Mouse (Mus musculus) embryonic facial prominence, embryonic 10.5 days (tissue): ENCODE results near the gene Csrp3. TPM values are rescaled to one million over a fixed set of nuclear protein-coding genes. Genes with fewer than 3 reads are reported as not detected.
A peak's percentile ranks its signal among the peaks of the same experiment; 100 is the strongest.

Experiments
- DNase-seq: peaks from one replicate; pipeline ENCODE4 v3.0.0-alpha.2; 2017; ENCODE audit warnings: low spot score
- H3K27ac ChIP-seq: fragments of 300-500 bp; sonication (generic); replicated peaks from 2 replicates; pipeline ENCODE4 v1.5.1; 2016; ENCODE audit warnings: mild to moderate bottlenecking
- H3K27me3 ChIP-seq: fragments of 300-500 bp; sonication (generic); replicated peaks from 2 replicates; pipeline ENCODE4 v1.6.1; 2016; ENCODE audit warnings: low read depth, mild to moderate bottlenecking; ENCODE audit not compliant: poor library complexity, severe bottlenecking
- H3K36me3 ChIP-seq: fragments of 300-500 bp; sonication (generic); replicated peaks from 2 replicates; pipeline ENCODE4 v1.6.1; 2016; ENCODE audit warnings: mild to moderate bottlenecking, moderate library complexity
- H3K4me1 ChIP-seq: fragments of 300-500 bp; sonication (generic); 2 replicates; pipeline ENCODE4 v1.6.1; 2016
- H3K4me3 ChIP-seq: fragments of 300-500 bp; sonication (generic); 2 replicates; pipeline ENCODE4 v1.5.1; 2016; ENCODE audit warnings: mild to moderate bottlenecking, moderate library complexity
- H3K9me3 ChIP-seq: fragments of 300-500 bp; sonication (generic); 2 replicates; pipeline ENCODE4 v1.6.1; 2016; ENCODE audit warnings: mild to moderate bottlenecking
- WGBS: fragments of 180-500 bp; shearing (Covaris S2); methylation state at CpG from one replicate; pipeline ENCODE4 v1.1.7; 2016; 5-methylcytosine and 5-hydroxymethylcytosine counted together
- polyA plus RNA-seq: library from polyadenylated mRNA; unstranded; fragments of >200 nt; fragmentation: Nextera tagmentation; extraction: Ambion mirVana; gene quantifications from 2 replicates; pipeline ENCODE4 v1.2.1, GENCODE M21; 2016

Gene Csrp3
- polyA plus RNA-seq, 1 experiment from 2014 or later, result 0.57 TPM

GRCm38 (mm10) chr7:48810652-48811051 lies 37.2 kb downstream of the Csrp3 start:
- no peaks in the 10 kb centered on the region for H3K27me3 ChIP-seq
- peaks cover 71% of the 10 kb centered on the region for H3K36me3 ChIP-seq
- H3K4me3 ChIP-seq, result no peak overlapping the region
- DNase-seq, result no peak
- WGBS, result 95% methylated on average over 1 of the region's 1 CpGs
- no peaks in the 10 kb centered on the region for H3K4me1 ChIP-seq
- no peak overlapping the region for H3K27ac ChIP-seq
- no peaks in the 10 kb centered on the region for H3K9me3 ChIP-seq

- Histone ChIP-seq H3K36me3 (peaks cover 84% of the 10 kb centered on the region), H3K9me3 (no peaks in the 10 kb centered on the region), H3K27ac (no peak overlapping the region), H3K4me3 (no peak overlapping the region), H3K4me1 (no peaks in the 10 kb centered on the region), H3K27me3 (no peaks in the 10 kb centered on the region)
- no peak for DNase-seq
- WGBS, result 88% methylated on average over 4 of the region's 4 CpGs
Measured at GRCm38 (mm10) chr7:48806587-48806986, 41.2 kb downstream of the Csrp3 start.

- WGBS, result 87% methylated on average over 7 of the region's 7 CpGs
Measured at GRCm38 (mm10) chr7:48803381-48803780, 44.5 kb downstream of the Csrp3 start.

GRCm38 (mm10) chr7:48795130-48795529 lies 52.7 kb downstream of the Csrp3 start:
- peaks cover 3% of the 10 kb centered on the region for H3K4me1 ChIP-seq
- no peak for DNase-seq
- no peak overlapping the region for H3K27ac ChIP-seq
- H3K9me3 ChIP-seq, result no peaks in the 10 kb centered on the region
- H3K36me3 ChIP-seq, result peaks cover 25% of the 10 kb centered on the region
- no peaks in the 10 kb centered on the region for H3K27me3 ChIP-seq
- H3K4me3 ChIP-seq, result no peak overlapping the region
- WGBS, result 91% methylated on average over 3 of the region's 3 CpGs

More at GRCm38 (mm10) chr7:48803381-48803780, 44.5 kb downstream of the Csrp3 start:
- Histone ChIP-seq H3K36me3 (peaks cover 69% of the 10 kb centered on the region), H3K27ac (no peak overlapping the region), H3K4me1 (no peaks in the 10 kb centered on the region), H3K9me3 (no peaks in the 10 kb centered on the region), H3K4me3 (no peak overlapping the region), H3K27me3 (no peaks in the 10 kb centered on the region)
- no peak for DNase-seq

GRCm38 (mm10) chr7:48791412-48791811 lies 56.4 kb downstream of the Csrp3 start:
- no peak for DNase-seq
- Histone ChIP-seq H3K27me3 (no peaks in the 10 kb centered on the region), H3K27ac (no peak overlapping the region), H3K4me1 (peaks cover 18% of the 10 kb centered on the region), H3K4me3 (no peak overlapping the region), H3K9me3 (no peaks in the 10 kb centered on the region), H3K36me3 (peaks cover 11% of the 10 kb centered on the region; the same call in 1 of the 2 replicates)
- WGBS, result 83% methylated on average over 3 of the region's 3 CpGs

- 0 out of 2 replicates have a peak, but pooled peaks cover 3% of the 10 kb centered on the region for H3K36me3 ChIP-seq
- H3K4me1 ChIP-seq, result peaks cover 18% of the 10 kb centered on the region
- 69% methylated on average over 4 of the region's 4 CpGs for WGBS
- peak overlapping the region; percentile 89; the same call in 1 of the 2 replicates for H3K4me3 ChIP-seq
- no peaks in the 10 kb centered on the region for H3K27me3 ChIP-seq
- DNase-seq, result no peak
- no peaks in the 10 kb centered on the region for H3K9me3 ChIP-seq
- H3K27ac ChIP-seq, result no peak overlapping the region
Measured at GRCm38 (mm10) chr7:48790117-48790516, 57.7 kb downstream of the Csrp3 start.

- H3K27me3 ChIP-seq, result no peaks in the 10 kb centered on the region
- no peaks in the 10 kb centered on the region for H3K9me3 ChIP-seq
- under 1% methylated on average over 57 of the region's 57 CpGs for WGBS
- H3K4me1 ChIP-seq, result peaks cover 18% of the 10 kb centered on the region
- peak within 1 kb of the TSS; percentile 91 for H3K27ac ChIP-seq
- peak within 1 kb of the TSS; percentile 89 for H3K4me3 ChIP-seq
- H3K36me3 ChIP-seq, result 0 out of 2 replicates have a peak, but pooled peaks cover 3% of the 10 kb centered on the region
- DNase-seq, result peak; percentile 95
Measured at GRCm38 (mm10) chr7:48788851-48789572, 58.8 kb downstream of the Csrp3 start, which contains the start of gene Zdhhc13. Gene Zdhhc13, plus strand, starts transcription at chr7:48789003.

GRCm38 (mm10) chr7:48788348-48788747 lies 59.5 kb downstream of the Csrp3 start:
- H3K27me3 ChIP-seq, result no peaks in the 10 kb centered on the region
- 60% methylated on average over 3 of the region's 3 CpGs for WGBS
- H3K9me3 ChIP-seq, result no peaks in the 10 kb centered on the region
- H3K36me3 ChIP-seq, result no peaks in the 10 kb centered on the region
- H3K27ac ChIP-seq, result no peak overlapping the region; the same call in 1 of the 2 replicates
- peak overlapping the region; percentile 89 for H3K4me3 ChIP-seq
- DNase-seq, result no peak
- peaks cover 18% of the 10 kb centered on the region for H3K4me1 ChIP-seq

- no peaks in the 10 kb centered on the region for H3K9me3 ChIP-seq
- H3K27me3 ChIP-seq, result no peaks in the 10 kb centered on the region
- H3K4me1 ChIP-seq, result peaks cover 13% of the 10 kb centered on the region
- no peak overlapping the region for H3K27ac ChIP-seq
- WGBS, result 84% methylated on average over 11 of the region's 11 CpGs
- DNase-seq, result no peak
- H3K4me3 ChIP-seq, result no peak overlapping the region
- no peaks in the 10 kb centered on the region for H3K36me3 ChIP-seq
Measured at GRCm38 (mm10) chr7:48784773-48785523, 62.9 kb downstream of the Csrp3 start.

- Histone ChIP-seq H3K4me3 (no peak overlapping the region), H3K4me1 (no peaks in the 10 kb centered on the region), H3K27me3 (no peaks in the 10 kb centered on the region), H3K36me3 (no peaks in the 10 kb centered on the region), H3K9me3 (no peaks in the 10 kb centered on the region), H3K27ac (no peak overlapping the region)
- no peak for DNase-seq
- 85% methylated on average over 4 of the region's 4 CpGs for WGBS
Measured at GRCm38 (mm10) chr7:48782432-48782831, 65.4 kb downstream of the Csrp3 start.
